Mouse (Mus musculus) lung, postnatal 0 days (tissue): Measurements from ENCODE around the gene Car12.

Experiments used
- CTCF ChIP-seq: IDR thresholded peaks from 2 replicates; pipeline ENCODE4 v1.5.1; 2016; ENCODE audit warnings: antibody characterized with exemption, mild to moderate bottlenecking
- EP300 ChIP-seq: IDR thresholded peaks from 2 replicates; pipeline ENCODE4 v1.6.1; 2016; ENCODE audit warnings: antibody characterized with exemption, mild to moderate bottlenecking, control low read depth

- TF ChIP-seq CTCF = no peak
- no peak for TF ChIP-seq EP300
These were observed 37.9 kb upstream of the Car12 start for GRCm38 (mm10) chr9:66675566-66675965.
